Mouse (Mus musculus) embryonic facial prominence, embryonic 11.5 days (tissue): ENCODE measurements around the gene Vwa1. TPM values are rescaled to one million over a fixed set of nuclear protein-coding genes. Genes with fewer than 3 reads are reported as not detected.
"Not testable (repeated sequence)": the region's sequence is repeated elsewhere in the genome, so short reads cannot be mapped to it uniquely, and the experiment has no call there.

Experiments used
- ATAC-seq: fragments of 200-750 bp; cut with Nextera tagmentation; replicated peaks from 2 replicates; pipeline ENCODE4 v1.8.0; 2017; ENCODE audit warnings: low read depth; ENCODE audit not compliant: insufficient number of reproducible peaks, low FRiP score, low TSS enrichment
- DNase-seq: peaks from one replicate; pipeline ENCODE4 v3.0.0-alpha.2; 2015; ENCODE audit warnings: low spot score
- H3K27ac ChIP-seq: fragments of 300-500 bp; sonication (generic); replicated peaks from 2 replicates; pipeline ENCODE4 v1.5.1; 2014; ENCODE audit warnings: mild to moderate bottlenecking, low read depth, low read length, control low read depth
- H3K27me3 ChIP-seq: fragments of 300-500 bp; sonication (generic); 2 replicates; pipeline ENCODE4 v1.6.1; 2014; ENCODE audit warnings: mild to moderate bottlenecking, low read length, moderate library complexity, mixed read lengths; ENCODE audit not compliant: control insufficient read depth, insufficient read depth
- H3K36me3 ChIP-seq: fragments of 300-500 bp; sonication (generic); replicated peaks from 2 replicates; pipeline ENCODE4 v1.6.1; 2014; ENCODE audit warnings: low read depth, mild to moderate bottlenecking, low read length, moderate library complexity, mixed read lengths; ENCODE audit not compliant: control insufficient read depth, insufficient read depth
- H3K4me1 ChIP-seq: fragments of 300-500 bp; sonication (generic); 2 replicates; pipeline ENCODE4 v1.6.1; 2014; ENCODE audit warnings: low read length, mixed read lengths; ENCODE audit not compliant: control insufficient read depth, insufficient read depth
- H3K4me2 ChIP-seq: fragments of 300-500 bp; sonication (generic); 2 replicates; pipeline ENCODE4 v1.6.1; 2014; ENCODE audit warnings: low read depth, mild to moderate bottlenecking, control low read depth, low read length, moderate library complexity
- H3K4me3 ChIP-seq: fragments of 300-500 bp; sonication (generic); 2 replicates; pipeline ENCODE4 v1.5.1; 2014; ENCODE audit warnings: low read depth, low read length, control low read depth
- H3K9ac ChIP-seq: fragments of 300-500 bp; sonication (generic); replicated peaks from 2 replicates; pipeline ENCODE4 v1.6.1; 2014; ENCODE audit warnings: mild to moderate bottlenecking, control low read depth, low read length
- H3K9me3 ChIP-seq: fragments of 300-500 bp; sonication (generic); replicated peaks from 2 replicates; pipeline ENCODE4 v1.6.1; 2016; ENCODE audit warnings: mild to moderate bottlenecking, low read length, inconsistent platforms, mixed read lengths; ENCODE audit not compliant: control insufficient read depth
- WGBS: fragments of 180-500 bp; shearing (Covaris S2); extraction: QIAGEN DNeasy Blood & Tissue Kit; methylation state at CpG from one replicate; pipeline ENCODE4 v1.1.7; 2014; 5-methylcytosine and 5-hydroxymethylcytosine counted together
- polyA plus RNA-seq: library from polyadenylated mRNA; unstranded; fragments of >200 nt; fragmentation: Nextera tagmentation; extraction: Ambion mirVana; gene quantifications from 2 replicates; pipeline ENCODE4 v1.2.1, GENCODE M21; 2014

Vwa1 gene
- polyA plus RNA-seq, 1 experiment from 2014 or later = 4.7 TPM

DNA sequence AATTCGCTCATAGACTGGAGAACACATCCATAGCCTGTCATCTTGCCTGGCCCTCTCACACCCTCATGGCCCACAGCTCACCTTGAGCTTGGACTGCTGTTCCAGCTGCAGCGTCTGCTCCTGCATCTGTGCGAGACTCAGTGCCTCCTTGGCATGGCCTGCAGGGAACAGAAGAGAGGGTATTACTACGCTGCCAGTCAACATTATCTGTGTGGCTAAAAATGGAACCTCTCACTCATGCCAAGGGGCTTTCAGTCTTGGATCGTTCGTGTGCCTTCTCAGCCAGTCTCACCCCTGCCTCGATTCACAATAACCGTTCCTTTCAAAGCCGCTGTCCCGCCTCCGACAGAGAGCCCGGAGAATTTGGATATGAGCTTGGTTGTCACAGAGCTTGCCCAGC, 17.5 kb downstream of the Vwa1 start:
- Histone ChIP-seq H3K4me2 (no peak overlapping the region), H3K27me3 (no peaks in the 10 kb centered on the region), H3K36me3 (peaks cover 9% of the 10 kb centered on the region), H3K9me3 (no peaks in the 10 kb centered on the region), H3K9ac (no peak overlapping the region), H3K4me3 (no peak overlapping the region), H3K27ac (no peak overlapping the region), H3K4me1 (no peaks in the 10 kb centered on the region; the same call in none of the 2 replicates)
- 92% methylated on average over 12 of the region's 12 CpGs for WGBS
- ATAC-seq (no peak), DNase-seq (no peak)

- no peak overlapping the region for H3K27ac ChIP-seq
- H3K4me3 ChIP-seq = no peak overlapping the region
- DNase-seq (no peak), ATAC-seq (no peak)
- H3K4me1 ChIP-seq = no peaks in the 10 kb centered on the region
- no peaks in the 10 kb centered on the region for H3K9me3 ChIP-seq
- no peaks in the 10 kb centered on the region for H3K27me3 ChIP-seq
- 89% methylated on average over 17 of the region's 17 CpGs for WGBS
- peaks cover 17% of the 10 kb centered on the region for H3K36me3 ChIP-seq
- no peak overlapping the region for H3K4me2 ChIP-seq
- H3K9ac ChIP-seq = no peak overlapping the region
Measured at GRCm38 (mm10) chr4:155746575-155747490, 27.7 kb downstream of the Vwa1 start.

DNA sequence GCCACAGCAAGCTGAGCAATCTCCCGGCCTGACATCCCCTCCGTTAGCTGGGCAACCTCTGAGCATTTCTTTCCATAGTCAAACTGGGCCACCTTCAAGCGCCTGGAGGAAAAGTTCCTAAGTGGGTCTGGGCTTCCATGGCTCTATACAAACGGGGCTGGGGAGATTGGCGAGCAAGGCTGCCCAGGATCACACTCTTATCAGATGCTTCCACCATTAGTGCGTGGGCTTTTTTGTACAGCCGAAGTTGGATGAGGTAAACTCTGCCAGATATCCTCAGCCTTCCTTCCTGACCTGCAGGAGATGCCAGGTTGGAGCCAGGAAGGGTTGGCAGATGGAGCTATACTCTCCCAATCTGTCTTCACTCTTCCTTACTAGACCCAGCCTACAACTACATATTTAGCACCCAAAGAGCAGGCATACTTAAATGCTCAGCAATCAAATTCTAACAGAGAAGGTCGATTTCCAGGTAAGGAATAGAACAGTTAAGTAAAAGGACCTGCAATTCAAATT, 28.4 kb downstream of the Vwa1 start:
- Histone ChIP-seq H3K9me3 (no peaks in the 10 kb centered on the region), H3K4me3 (no peak overlapping the region), H3K27ac (no peak overlapping the region), H3K4me1 (no peaks in the 10 kb centered on the region), H3K9ac (no peak overlapping the region), H3K27me3 (no peaks in the 10 kb centered on the region), H3K36me3 (peaks cover 17% of the 10 kb centered on the region), H3K4me2 (no peak overlapping the region)
- DNase-seq = no peak
- 86% methylated on average over 8 of the region's 8 CpGs for WGBS
- no peak for ATAC-seq

GRCm38 (mm10) chr4:155745136-155745535, 29.4 kb downstream of the Vwa1 start:
- Histone ChIP-seq H3K36me3 (peaks cover 11% of the 10 kb centered on the region), H3K27ac (no peak overlapping the region), H3K4me2 (no peak overlapping the region), H3K9me3 (no peaks in the 10 kb centered on the region), H3K27me3 (no peaks in the 10 kb centered on the region), H3K4me3 (no peak overlapping the region), H3K9ac (no peak overlapping the region), H3K4me1 (no peaks in the 10 kb centered on the region)
- WGBS = 85% methylated on average over 5 of the region's 5 CpGs
- DNase-seq (no peak), ATAC-seq (no peak)

DNA sequence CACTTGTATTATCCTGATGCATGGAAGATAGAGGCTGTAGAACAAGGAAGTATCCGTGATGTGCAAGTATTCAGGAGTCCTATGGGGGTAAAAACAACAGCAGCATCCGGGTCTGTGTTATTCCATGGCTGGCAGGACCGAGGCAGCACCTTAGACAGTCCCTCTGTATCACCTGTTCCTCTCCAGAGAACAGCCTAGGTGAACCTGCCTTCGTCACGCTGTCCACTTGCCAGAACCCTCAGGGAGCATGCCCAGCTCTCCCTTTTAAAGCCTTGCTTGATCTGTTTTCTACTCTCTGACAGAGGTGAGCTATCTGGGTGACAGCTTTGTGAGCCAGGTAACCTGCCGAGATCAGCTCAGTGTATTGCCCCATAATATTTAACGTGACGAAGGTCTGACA, 30.0 kb downstream of the Vwa1 start:
- H3K9me3 ChIP-seq = no peaks in the 10 kb centered on the region
- no peak overlapping the region for H3K27ac ChIP-seq
- H3K9ac ChIP-seq = no peak overlapping the region
- H3K36me3 ChIP-seq = peaks cover 8% of the 10 kb centered on the region
- no peak overlapping the region for H3K4me2 ChIP-seq
- no peaks in the 10 kb centered on the region for H3K27me3 ChIP-seq
- DNase-seq (no peak), ATAC-seq (no peak)
- WGBS = 96% methylated on average over 8 of the region's 8 CpGs
- H3K4me1 ChIP-seq = no peaks in the 10 kb centered on the region
- H3K4me3 ChIP-seq = no peak overlapping the region

- no peak for DNase-seq
- WGBS = 89% methylated on average over 5 of the region's 5 CpGs
- no peaks in the 10 kb centered on the region for H3K27me3 ChIP-seq
- H3K4me1 ChIP-seq = no peaks in the 10 kb centered on the region
- H3K4me3 ChIP-seq = no peak overlapping the region
- H3K4me2 ChIP-seq = no peak overlapping the region
- H3K9ac ChIP-seq = no peak overlapping the region
- H3K36me3 ChIP-seq = peaks cover 5% of the 10 kb centered on the region
- H3K9me3 ChIP-seq = no peaks in the 10 kb centered on the region
- no peak for ATAC-seq
- no peak overlapping the region for H3K27ac ChIP-seq
Measured at GRCm38 (mm10) chr4:155742684-155743083, 31.8 kb downstream of the Vwa1 start.

DNA sequence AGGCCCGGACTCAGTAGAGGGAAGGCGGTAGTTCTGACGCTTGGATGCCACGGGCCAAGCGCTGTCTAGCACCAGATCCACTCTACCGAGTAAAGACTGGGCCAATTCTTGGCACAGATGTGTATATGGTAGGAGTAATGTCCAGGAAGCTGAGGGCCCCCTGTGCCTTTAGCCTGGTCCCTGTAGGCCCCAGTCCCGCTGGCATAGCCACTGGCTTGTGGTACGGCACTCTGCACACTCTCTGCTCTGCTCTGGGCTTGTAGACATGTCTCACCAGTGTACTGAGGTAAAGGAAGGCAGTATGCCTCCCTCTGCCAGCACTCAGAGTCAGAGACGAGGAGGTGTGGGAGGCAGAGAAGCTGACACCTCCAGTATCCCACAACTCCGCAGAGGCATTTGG, 33.8 kb downstream of the Vwa1 start:
- not testable (repeated sequence) for H3K9ac ChIP-seq, H3K27me3 ChIP-seq, ATAC-seq, H3K4me1 ChIP-seq, H3K4me3 ChIP-seq, H3K4me2 ChIP-seq, DNase-seq, H3K36me3 ChIP-seq, H3K9me3 ChIP-seq, H3K27ac ChIP-seq
- whole genome bisulfite sequencing = 92% methylated on average over 10 of the region's 10 CpGs
